Mouse (Mus musculus) fat pad, adult 2 months (tissue): Measurements from ENCODE around the gene Klf6.
A peak's percentile ranks its signal among the peaks of the same experiment; 100 is the strongest.

Source experiments
- DNase-seq: peaks from one replicate; pipeline ENCODE4 v3.0.0-alpha.2; 2011; ENCODE audit warnings: low read depth, low spot score; ENCODE audit errors: extremely low read depth

The Klf6 gene

DNA sequence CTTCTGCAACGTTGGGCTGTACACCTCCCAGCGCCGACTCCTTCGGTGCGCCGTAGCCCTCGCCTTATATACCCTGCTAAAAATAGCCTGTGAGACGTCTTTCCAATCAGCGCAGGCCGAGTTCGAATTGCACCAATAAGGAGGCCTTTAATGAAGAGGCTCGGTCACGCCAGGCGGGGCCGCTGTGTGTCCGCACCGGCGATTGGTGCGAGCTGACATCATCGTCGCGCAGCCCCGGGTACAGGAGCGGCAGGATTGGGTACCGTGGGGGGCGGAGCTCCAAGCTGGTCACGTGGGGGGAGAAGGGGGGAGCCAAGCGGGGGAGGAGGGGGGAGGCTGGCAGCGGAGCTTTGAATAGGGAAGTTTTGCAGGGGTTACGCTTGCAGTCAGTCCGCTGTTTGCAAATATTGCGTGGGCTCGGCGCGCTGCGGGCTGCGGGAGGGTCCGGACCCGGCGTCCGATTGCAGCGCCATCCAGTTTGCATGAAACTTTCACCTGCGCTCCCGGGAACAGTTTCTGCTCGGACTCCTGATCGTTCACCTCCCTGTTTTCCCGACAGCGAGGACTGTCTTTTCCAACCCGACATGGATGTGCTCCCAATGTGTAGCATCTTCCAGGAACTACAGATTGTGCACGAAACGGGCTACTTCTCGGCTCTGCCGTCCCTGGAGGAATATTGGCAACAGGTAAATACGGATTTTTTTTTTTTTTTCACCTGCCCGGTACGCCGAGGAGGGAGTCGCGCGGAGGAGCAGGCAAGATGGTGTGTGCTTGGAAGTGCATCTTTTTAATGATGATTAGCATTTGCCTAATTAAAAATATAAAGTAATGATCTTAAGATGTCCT is at the start of gene Klf6:
Gene Klf6 (plus strand): TSS at position 326 of the 846 bp plus-strand sequence.
- DNase-seq = peak; percentile 80

DNA sequence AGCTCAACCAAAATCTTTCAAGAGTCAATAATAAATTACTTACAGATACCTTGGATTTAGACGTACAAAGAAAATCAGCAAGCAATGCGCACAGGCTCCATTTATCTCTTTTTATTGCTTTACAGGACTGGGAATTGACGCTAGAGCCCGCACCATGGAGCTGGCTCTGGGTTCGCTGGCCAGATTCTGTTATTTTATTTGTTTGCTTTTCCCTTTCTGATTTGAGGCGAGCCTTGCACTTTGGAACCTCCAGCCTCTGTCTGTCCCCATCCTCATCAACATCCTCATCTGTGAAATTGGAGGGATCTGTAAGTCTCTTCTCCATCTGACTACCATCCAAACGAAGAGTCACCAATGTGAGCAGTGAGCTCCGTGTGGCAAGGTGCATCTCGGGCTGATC is 47.8 kb upstream of the Klf6 start:
- no peak for DNase-seq

DNA sequence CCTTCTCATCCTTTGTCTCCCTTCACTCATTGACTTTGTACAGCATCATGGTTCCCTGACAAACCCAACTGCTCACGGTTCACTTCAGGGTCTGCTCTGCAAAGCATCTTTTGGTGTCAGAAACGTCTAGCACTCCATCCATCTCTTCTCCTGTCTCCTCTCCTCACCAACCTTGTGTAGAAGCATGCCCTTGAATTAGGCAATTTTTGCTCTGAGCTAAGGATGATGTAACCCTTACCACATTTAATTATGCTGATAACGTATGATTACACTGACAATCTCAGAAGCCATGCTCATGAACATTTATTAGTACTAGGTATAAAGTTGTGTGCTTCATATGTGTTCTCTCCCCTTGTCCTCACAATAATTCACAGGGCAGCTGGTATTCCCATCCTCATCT is 44.0 kb upstream of the Klf6 start:
- no peak for DNase-seq

DNA sequence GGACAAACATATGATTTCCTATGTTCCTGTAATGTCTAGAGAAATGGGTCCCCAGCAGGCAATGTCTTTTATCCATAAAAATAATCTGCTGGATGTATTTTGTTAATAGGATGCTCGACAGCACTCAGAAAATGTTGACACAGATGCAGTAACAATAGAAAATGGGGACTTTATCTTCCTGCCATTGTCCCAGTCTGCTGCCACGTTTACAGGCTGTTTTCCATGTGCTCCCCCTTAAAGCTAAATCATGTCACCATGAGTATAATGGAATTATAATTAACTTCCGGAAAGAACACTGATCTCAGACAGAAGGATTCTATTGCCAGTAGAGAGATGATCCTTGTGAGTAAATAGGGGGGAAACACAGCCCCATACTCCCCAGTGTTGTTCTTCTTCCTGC is 42.1 kb upstream of the Klf6 start:
- no peak for DNase-seq

DNA sequence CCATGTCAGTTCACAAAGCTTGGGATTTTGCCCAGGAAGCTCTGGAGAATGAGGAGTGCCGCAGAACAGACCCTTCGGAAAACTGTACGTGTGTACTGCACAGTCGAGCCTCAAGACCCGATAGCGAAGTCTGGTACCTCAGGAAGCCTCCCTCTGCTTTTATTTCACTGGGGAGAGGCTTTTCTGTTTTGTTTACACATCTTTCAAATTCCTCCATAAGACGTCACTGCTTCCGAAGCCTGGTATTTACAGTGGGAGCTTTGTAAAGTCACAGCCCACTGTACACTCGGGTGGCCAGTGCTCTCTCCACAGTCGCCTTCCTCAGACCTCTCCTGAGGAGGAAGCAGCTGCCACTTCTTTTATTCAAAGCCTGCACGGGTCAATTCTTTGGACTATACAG is 38.7 kb upstream of the Klf6 start:
- no peak for DNase-seq

DNA sequence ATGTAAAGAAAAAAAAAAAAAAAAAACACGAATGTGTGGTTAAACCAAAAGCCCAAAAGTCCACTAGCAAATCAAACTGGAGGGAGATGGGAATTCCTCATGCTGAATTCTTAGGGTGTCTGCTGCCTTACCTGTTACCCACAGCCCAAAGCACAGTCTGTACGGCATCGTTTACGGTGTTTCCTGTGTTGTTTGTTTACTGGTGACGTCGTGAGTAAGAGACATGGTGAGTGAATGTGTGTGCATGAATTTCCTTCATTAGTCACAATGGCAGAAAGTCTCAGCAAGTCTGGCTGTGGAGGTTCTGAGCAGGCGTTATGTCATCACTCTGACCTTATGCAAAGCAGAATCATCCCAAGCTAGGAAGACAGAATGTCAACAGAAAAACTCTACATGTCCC is 38.1 kb upstream of the Klf6 start:
- no peak for DNase-seq

DNA sequence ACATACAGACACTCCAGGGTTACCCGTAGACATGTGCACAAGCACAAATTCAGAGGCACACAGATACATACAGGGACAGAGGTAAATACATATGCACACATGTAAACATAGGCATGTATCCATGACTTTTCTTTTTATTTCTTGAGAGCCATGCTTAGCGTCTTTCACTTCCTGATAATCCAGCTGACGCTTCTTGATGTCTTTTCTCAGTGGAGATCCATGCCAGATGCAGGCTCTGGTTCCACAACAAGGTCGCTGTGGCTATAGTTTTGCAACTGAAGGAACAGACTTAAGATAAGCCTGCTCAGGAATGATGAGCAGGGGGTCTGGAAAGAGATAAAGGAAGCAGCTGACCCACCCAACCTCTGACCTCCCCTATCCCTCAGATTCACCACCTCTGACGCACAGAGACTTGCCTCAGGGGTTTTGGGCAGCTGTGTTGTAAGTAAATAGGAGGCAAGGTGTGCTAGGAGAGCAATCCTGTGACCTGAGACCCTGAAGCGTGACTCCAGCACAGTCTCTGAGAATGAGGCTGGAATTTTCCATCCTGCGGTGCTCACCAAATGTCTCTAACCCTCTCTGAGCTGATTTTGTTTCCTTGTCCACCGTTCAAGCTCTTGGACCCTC is 37.0 kb upstream of the Klf6 start:
- DNase-seq = no peak

DNA sequence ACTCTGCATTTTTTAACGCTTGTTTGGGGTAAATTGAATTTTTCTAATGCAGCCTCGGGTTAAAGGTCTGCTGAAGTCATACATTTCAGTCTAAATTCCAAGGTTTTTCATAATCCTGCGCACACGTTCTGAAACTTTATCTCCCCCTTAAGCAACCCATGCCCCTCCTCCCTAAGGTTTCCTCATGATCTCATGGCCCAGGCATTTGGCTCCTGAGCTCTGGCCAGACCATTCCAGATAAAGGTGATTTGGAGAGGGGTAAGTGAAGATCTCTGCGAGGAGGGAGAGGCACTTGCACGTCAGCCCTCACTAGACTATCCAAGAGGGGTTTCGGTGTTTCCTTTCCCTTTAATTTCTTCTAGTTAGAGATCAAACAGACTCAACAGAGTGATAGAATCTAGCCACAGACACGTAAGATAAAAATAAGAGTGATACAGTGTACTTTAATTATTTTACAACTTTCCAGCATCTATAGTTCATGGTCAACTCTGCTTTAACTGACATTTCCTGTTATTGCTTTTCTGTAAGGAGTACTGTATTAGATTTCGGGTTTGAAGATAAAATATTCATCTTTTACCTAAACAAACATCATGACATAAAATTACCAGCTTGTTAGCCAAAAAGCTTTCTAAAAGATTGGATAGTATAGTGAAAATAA is 35.0 kb upstream of the Klf6 start:
- no peak for DNase-seq

DNA sequence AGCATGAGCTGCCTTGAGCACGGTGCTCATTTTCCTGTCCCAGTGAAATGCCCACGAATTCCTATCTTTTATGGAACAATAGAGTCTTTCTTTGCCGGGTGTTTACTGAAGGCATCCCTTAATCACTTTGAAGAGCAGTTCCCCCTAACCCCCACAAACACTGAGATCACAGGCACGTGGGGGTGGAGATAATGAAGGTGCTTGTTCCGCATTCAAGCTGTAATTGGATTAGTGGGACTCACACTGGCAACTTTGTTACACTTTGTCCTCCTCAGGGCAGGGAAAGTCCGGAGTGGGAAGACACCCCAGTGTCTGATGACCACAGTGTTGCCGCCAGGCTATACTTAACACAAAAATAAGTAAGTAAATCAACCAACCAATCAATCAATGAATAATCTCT is 29.3 kb upstream of the Klf6 start:
- no peak for DNase-seq

DNA sequence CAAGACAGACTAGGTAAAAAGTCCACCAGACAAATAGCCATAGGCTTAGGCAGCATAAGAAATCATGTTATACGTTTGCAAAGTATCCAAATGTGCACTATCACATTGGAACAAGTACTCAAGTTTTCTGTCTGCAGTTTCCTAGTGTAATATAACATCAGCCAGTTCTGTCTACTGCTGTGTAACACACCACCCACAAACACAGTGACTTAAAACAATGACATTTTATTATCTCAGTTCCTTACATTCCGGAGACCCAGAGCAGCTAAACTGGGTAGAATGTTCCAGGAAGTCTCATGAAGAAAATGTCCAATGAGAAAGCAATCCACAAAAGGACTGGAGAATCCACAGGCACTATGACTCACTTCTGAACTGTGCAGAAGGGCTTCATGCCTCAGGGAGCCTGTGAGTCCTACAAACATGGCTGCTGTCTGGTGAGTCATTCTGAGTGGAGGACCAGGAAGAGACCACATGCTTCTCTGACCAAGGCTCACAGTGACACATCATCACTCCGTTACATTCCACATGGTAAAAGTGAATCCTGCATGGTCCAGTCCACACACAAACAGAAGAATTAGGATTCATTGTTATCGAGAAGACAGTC is 24.0 kb upstream of the Klf6 start:
- DNase-seq = no peak

DNA sequence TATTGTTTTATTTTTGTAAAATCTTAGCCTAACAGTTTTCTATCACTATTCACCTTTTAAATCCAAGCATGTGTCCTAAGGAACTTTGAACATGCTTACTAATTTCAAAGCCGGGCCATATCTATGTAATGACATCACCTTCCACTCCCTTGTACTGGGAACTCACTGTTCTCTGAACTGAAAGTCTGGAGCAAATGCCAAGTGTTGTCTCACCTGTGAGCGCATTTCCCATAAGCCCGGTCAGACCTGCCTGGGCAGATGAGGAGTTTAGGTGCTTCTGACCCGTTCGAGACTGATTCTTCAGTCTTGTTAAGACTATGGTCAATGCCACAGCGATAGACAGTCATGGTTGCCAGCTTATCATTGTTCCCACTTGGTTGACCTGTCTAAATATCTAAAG is 19.9 kb upstream of the Klf6 start:
- DNase-seq = peak; percentile 81

DNA sequence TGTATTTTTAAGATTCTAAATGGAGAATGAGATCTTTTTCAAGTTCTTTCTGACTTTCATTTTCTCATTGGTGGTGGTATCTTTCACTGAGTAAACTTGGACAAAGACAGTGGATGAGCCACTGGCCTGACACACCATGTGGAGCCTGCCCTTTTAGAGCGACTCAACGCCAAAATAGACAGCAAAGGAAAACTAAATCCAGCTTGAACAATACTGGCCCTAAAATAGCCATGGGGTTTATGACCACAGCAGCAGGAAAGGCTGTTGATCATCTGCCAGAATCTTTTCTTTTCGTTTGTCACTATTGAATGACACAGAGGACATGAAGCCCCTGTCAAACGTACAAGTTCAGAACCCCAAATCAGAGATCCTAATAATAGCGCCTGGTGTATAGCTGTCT is 18.4 kb upstream of the Klf6 start:
- DNase-seq = no peak

DNA sequence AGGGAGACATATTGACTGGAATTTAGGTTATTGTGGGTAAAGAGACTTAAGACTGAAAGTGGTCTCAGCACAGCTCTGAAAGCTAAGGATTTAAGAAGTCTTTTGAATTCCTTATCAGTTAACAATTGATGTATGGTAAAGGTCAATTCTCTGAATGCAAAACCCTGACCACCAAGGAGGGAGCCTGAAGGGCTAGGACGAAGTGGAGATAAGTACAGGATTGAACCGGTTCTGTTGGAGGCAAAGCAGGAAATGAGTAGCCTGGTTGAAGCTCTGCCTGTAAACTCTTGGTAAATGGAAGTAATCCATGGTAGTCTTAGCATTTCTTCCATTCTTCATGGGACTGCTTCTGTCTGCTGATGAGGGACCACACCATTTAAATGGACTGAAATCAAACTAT is 17.5 kb upstream of the Klf6 start:
- DNase-seq = no peak

DNA sequence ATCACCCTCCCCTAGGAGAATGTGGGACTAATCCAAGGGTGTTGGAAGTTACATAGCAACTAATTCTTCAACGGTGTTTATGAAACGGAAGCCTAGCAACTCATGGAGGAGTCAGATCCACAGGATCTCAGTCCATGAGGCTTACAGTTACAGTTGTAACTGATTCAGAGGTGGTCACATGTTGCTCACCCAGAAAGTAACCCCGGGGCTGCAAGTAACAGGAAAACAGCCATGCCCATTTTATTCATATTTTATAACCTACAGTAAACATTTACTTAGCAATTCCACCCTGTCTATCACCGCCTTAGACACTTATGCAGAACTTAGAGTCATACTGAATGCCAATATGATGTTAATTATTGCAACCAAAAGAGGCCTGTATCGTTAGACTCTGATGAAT is 16.9 kb upstream of the Klf6 start:
- no peak for DNase-seq

DNA sequence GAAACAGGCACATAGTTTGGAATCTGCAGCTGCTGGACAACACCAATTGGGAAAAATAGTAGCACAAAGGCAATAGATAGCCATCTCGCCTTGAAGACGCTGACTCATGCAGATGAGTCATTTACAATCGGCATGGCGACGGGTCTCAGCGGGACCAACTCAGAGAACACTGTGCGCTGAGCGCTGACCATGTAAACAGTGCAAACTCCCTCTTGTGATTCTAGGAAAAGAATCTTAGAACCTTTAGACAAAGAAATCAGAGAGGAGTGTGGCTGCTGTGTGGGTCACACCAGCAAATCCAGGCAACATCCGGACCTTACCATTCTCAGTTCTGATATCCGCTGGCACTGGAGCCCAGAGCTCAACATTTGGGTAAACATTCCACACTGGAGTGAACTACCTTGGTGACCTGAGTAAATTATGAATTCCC is 16.1 kb upstream of the Klf6 start:
- DNase-seq = no peak

DNA sequence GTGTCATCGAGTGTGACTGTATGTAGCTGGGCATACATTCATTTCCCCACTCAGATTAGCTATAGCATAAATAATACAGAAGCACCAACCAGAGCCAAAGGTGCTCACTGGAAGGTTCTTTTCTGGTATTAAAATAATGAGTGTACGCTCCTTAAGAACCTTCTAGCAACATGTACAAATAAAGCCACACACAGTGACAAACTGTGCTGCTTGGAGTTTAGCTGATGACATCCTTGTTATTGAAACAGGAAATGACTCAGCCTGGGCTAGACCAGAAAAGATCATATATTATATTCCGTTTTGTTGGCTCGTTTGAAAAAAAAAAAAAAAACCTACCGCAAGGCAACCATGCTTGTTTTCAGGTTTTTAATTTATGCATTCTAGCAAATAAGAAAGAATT is 15.7 kb upstream of the Klf6 start:
- no peak for DNase-seq

DNA sequence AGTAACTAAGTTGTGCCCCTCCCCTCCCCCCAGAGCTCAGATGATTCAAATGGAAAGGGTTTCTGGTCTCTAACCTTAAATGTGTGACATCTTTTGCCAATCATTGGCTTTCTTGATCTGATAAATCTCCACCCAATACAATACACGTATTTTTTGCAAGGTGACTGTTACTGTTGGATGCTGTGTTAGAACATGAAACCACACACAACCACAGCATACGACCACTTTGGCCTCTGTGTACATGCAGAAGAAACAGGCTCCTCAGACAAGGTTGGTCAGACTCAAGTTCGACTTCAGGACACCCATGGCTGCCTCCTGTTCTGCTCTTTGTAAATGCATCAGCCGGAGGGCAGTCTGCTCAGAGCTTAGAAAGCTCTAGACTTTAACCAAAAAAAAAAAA is 14.4 kb upstream of the Klf6 start:
- DNase-seq = no peak

DNA sequence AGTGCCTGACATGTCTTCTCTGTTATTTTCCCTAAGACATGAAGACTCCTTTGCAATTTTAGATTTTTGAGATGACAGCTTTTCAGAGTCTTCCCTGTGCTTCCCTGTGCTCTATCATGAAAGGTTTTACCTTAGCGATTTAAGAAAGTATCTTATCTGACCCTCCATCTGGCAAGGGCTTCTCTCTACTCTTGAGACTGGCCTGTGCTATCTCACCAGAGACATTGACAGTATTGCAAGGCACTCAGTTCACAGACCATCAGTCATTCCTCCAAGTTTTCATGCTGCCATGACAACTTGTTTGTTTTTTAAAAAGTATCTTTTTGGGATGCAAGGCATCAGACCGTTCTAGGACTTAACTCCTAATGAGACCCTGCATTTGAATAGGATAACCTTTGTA is 13.5 kb upstream of the Klf6 start:
- DNase-seq = no peak

DNA sequence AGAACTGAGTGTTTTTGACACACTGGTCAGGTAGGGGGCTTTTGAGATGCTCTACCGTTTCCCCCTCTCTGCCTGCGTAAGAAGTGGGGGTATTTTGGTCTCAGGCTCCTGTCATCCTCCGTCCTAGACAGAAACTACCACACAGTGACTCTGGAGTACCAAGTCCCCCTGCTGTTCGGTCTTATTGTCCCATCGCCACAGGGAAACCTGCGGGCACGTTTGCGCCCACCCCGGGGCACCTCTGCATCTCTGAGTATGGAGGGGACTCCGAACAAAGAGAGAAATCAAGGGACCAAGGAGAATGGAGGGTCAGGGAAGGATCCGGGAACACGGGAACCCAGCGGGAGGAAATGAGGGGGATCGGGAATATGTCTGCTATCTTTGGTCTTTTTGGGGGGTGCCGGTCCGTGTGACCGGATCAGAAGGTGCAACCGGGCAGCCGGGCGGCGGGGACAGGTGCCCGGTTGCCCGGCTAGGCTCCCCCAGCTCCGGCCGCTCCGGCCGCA is 578 bp upstream of the Klf6 start:
- no peak for DNase-seq

DNA sequence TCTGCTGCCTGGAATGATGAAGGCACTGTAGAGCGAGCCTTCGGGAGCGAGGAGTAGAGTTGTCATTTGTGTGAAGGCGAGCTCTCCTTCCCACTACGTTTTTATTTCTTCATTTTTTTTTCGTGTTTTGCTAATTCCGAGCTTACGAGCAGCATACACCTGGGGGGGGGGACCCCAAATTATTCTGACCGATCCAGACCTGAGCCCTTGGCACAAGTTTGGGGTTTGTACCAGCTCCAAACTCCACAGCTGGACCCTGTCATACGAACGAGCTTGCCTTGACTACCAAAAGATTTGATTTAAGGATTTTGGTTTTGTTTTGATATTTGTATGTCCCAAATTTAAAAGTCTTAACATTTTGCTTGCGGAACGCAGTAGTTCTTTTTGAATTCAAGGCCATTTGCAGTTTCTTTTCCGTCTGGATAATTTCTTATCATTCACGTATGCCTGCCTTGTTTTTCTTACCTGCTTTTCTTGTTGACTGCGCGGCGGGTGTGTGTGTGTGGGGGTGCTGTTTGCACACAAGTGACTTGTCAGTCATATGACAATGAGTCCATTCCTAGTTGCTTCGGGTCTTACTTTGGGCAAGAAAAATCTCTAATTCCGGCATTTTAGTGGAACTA is 832 bp downstream of the Klf6 start:
- no peak for DNase-seq
